Mouse (Mus musculus) hindbrain, embryonic 15.5 days (tissue): ENCODE measurements around the gene Rnase11. TPM values are rescaled to one million over a fixed set of nuclear protein-coding genes. Genes with fewer than 3 reads are reported as not detected.

ENCODE experiments used
- ATAC-seq: fragments of 200-750 bp; cut with Nextera tagmentation; 2 replicates; pipeline ENCODE4 v1.8.0; 2017; ENCODE audit warnings: low read depth, moderate number of reproducible peaks, moderate TSS enrichment; ENCODE audit not compliant: low FRiP score
- H3K27ac ChIP-seq: fragments of 300-500 bp; sonication (generic); replicated peaks from 2 replicates; pipeline ENCODE4 v1.5.1; 2015; ENCODE audit warnings: mild to moderate bottlenecking, inconsistent platforms
- H3K27me3 ChIP-seq: fragments of 300-500 bp; sonication (generic); 2 replicates; pipeline ENCODE4 v1.6.1; 2015; ENCODE audit warnings: control low read depth, inconsistent platforms
- H3K36me3 ChIP-seq: fragments of 300-500 bp; sonication (generic); 2 replicates; pipeline ENCODE4 v1.6.1; 2015; ENCODE audit warnings: control low read depth, inconsistent platforms
- H3K4me1 ChIP-seq: fragments of 300-500 bp; sonication (generic); replicated peaks from 2 replicates; pipeline ENCODE4 v1.6.1; 2015; ENCODE audit warnings: control low read depth, inconsistent platforms
- H3K4me2 ChIP-seq: fragments of 300-500 bp; sonication (generic); 2 replicates; pipeline ENCODE4 v1.6.1; 2015; ENCODE audit warnings: moderate library complexity, mild to moderate bottlenecking, inconsistent platforms
- H3K4me3 ChIP-seq: fragments of 300-500 bp; sonication (generic); 2 replicates; pipeline ENCODE4 v1.5.1; 2015; ENCODE audit warnings: mild to moderate bottlenecking, inconsistent platforms
- H3K9ac ChIP-seq: fragments of 300-500 bp; sonication (generic); 2 replicates; pipeline ENCODE4 v1.6.1; 2015; ENCODE audit warnings: inconsistent platforms
- H3K9me3 ChIP-seq: fragments of 300-500 bp; sonication (generic); 2 replicates; pipeline ENCODE4 v1.6.1; 2016; ENCODE audit warnings: control low read depth, inconsistent platforms
- WGBS: fragments of 180-500 bp; shearing (Covaris S2); methylation state at CpG from one replicate; pipeline ENCODE4 v1.1.7; 2015; 5-methylcytosine and 5-hydroxymethylcytosine counted together
- polyA plus RNA-seq: library from polyadenylated mRNA; unstranded; fragments of >200 nt; fragmentation: Nextera tagmentation; extraction: Ambion mirVana; gene quantifications from 2 replicates; pipeline ENCODE4 v1.2.1, GENCODE M21; 2015

Rnase11 gene
- polyA plus RNA-seq, 1 experiment from 2014 or later, result not detected

GRCm38 (mm10) chr14:51089674-51090076 is 39.7 kb upstream of the Rnase11 start:
- no peaks in the 10 kb centered on the region for H3K9me3 ChIP-seq
- H3K4me1 ChIP-seq, result peaks cover 11% of the 10 kb centered on the region; the same call in 1 of the 2 replicates
- peak overlapping the region; percentile 55 for H3K9ac ChIP-seq
- no peak for ATAC-seq
- H3K36me3 ChIP-seq, result no peaks in the 10 kb centered on the region
- under 1% methylated on average over 15 of the region's 15 CpGs for WGBS
- peak overlapping the region; percentile 73 for H3K4me2 ChIP-seq
- H3K4me3 ChIP-seq, result peak overlapping the region; percentile 61
- peak overlapping the region; percentile 76 for H3K27ac ChIP-seq
- no peaks in the 10 kb centered on the region for H3K27me3 ChIP-seq

GRCm38 (mm10) chr14:51088970-51089673 is 39.2 kb upstream of the Rnase11 start:
- peaks cover 11% of the 10 kb centered on the region for H3K4me1 ChIP-seq
- H3K36me3 ChIP-seq, result no peaks in the 10 kb centered on the region
- peak overlapping the region; percentile 73 for H3K4me2 ChIP-seq
- H3K9me3 ChIP-seq, result no peaks in the 10 kb centered on the region
- under 1% methylated on average over 34 of the region's 34 CpGs for WGBS
- H3K4me3 ChIP-seq, result peak overlapping the region; percentile 61
- peak overlapping the region; percentile 76 for H3K27ac ChIP-seq
- H3K9ac ChIP-seq, result peak overlapping the region; percentile 55
- H3K27me3 ChIP-seq, result peaks cover 5% of the 10 kb centered on the region
- peak; percentile 96 for ATAC-seq

GRCm38 (mm10) chr14:51088166-51088969 is 38.4 kb upstream of the Rnase11 start:
- 1% methylated on average over 23 of the region's 23 CpGs for WGBS
- H3K27ac ChIP-seq, result peak overlapping the region; percentile 76
- peak overlapping the region; percentile 50 for H3K9ac ChIP-seq
- no peaks in the 10 kb centered on the region for H3K36me3 ChIP-seq
- peaks cover 11% of the 10 kb centered on the region for H3K27me3 ChIP-seq
- peak; percentile 19 for ATAC-seq
- peak overlapping the region; percentile 73 for H3K4me2 ChIP-seq
- no peaks in the 10 kb centered on the region for H3K9me3 ChIP-seq
- H3K4me1 ChIP-seq, result peaks cover 19% of the 10 kb centered on the region
- H3K4me3 ChIP-seq, result peak overlapping the region; percentile 61

GRCm38 (mm10) chr14:51087762-51088161 is 37.8 kb upstream of the Rnase11 start:
- 0 out of 2 replicates have a peak overlapping the region, but pooled peaks have one; percentile 53 for H3K27ac ChIP-seq
- ATAC-seq, result no peak

GRCm38 (mm10) chr14:51085911-51086310 is 35.9 kb upstream of the Rnase11 start:
- Histone ChIP-seq H3K27me3 (peaks cover 14% of the 10 kb centered on the region), H3K36me3 (no peaks in the 10 kb centered on the region), H3K9me3 (no peaks in the 10 kb centered on the region), H3K27ac (no peak overlapping the region), H3K9ac (no peak overlapping the region), H3K4me3 (no peak overlapping the region), H3K4me2 (no peak overlapping the region), H3K4me1 (peaks cover 16% of the 10 kb centered on the region)
- WGBS, result 82% methylated on average over 4 of the region's 4 CpGs
- no peak for ATAC-seq

More at GRCm38 (mm10) chr14:51087762-51088161, 37.8 kb upstream of the Rnase11 start:
- peak overlapping the region; percentile 73 for H3K4me2 ChIP-seq
- H3K9me3 ChIP-seq, result no peaks in the 10 kb centered on the region
- H3K4me1 ChIP-seq, result peaks cover 24% of the 10 kb centered on the region
- peaks cover 14% of the 10 kb centered on the region for H3K27me3 ChIP-seq
- WGBS, result 10% methylated on average over 9 of the region's 9 CpGs
- H3K4me3 ChIP-seq, result peak overlapping the region; percentile 61
- peak overlapping the region; percentile 50; the same call in 1 of the 2 replicates for H3K9ac ChIP-seq
- H3K36me3 ChIP-seq, result no peaks in the 10 kb centered on the region

- Histone ChIP-seq H3K27ac (no peak overlapping the region), H3K4me3 (no peak overlapping the region), H3K9ac (no peak overlapping the region), H3K4me2 (no peak overlapping the region), H3K9me3 (no peaks in the 10 kb centered on the region), H3K27me3 (peaks cover 14% of the 10 kb centered on the region), H3K4me1 (peaks cover 16% of the 10 kb centered on the region), H3K36me3 (no peaks in the 10 kb centered on the region)
- no peak for ATAC-seq
- 82% methylated on average over 2 of the region's 2 CpGs for WGBS
Measured at GRCm38 (mm10) chr14:51085086-51085485, 35.1 kb upstream of the Rnase11 start.

GRCm38 (mm10) chr14:51083805-51084204 is 33.8 kb upstream of the Rnase11 start:
- Histone ChIP-seq H3K27me3 (peaks cover 14% of the 10 kb centered on the region), H3K36me3 (no peaks in the 10 kb centered on the region), H3K4me2 (peak overlapping the region; percentile 93), H3K9ac (0 out of 2 replicates have a peak overlapping the region, but pooled peaks have one; percentile 57), H3K4me3 (peak overlapping the region; percentile 57), H3K4me1 (peaks cover 16% of the 10 kb centered on the region), H3K9me3 (no peaks in the 10 kb centered on the region), H3K27ac (no peak overlapping the region)
- ATAC-seq, result no peak
- WGBS, result 11% methylated on average over 7 of the region's 7 CpGs

GRCm38 (mm10) chr14:51082599-51083581 is 32.9 kb upstream of the Rnase11 start:
- peak; percentile 73 for ATAC-seq
- Histone ChIP-seq H3K9ac (peak overlapping the region; percentile 57), H3K27ac (no peak overlapping the region; the same call in 1 of the 2 replicates), H3K4me3 (peak overlapping the region; percentile 57), H3K9me3 (no peaks in the 10 kb centered on the region), H3K27me3 (peaks cover 14% of the 10 kb centered on the region), H3K4me2 (peak overlapping the region; percentile 93), H3K36me3 (no peaks in the 10 kb centered on the region), H3K4me1 (peaks cover 13% of the 10 kb centered on the region)
- 3% methylated on average over 40 of the region's 40 CpGs for WGBS

- no peak overlapping the region for H3K27ac ChIP-seq
- no peaks in the 10 kb centered on the region for H3K9me3 ChIP-seq
- WGBS, result 93% methylated on average over 2 of the region's 2 CpGs
- H3K27me3 ChIP-seq, result peaks cover 14% of the 10 kb centered on the region
- H3K36me3 ChIP-seq, result no peaks in the 10 kb centered on the region
- no peak for ATAC-seq
- peaks cover 13% of the 10 kb centered on the region for H3K4me1 ChIP-seq
- H3K4me2 ChIP-seq, result no peak overlapping the region
- H3K4me3 ChIP-seq, result no peak overlapping the region
- no peak overlapping the region for H3K9ac ChIP-seq
Measured at GRCm38 (mm10) chr14:51081035-51081434, 31.1 kb upstream of the Rnase11 start.

- Histone ChIP-seq H3K27ac (no peak overlapping the region), H3K4me1 (peaks cover 13% of the 10 kb centered on the region), H3K4me2 (no peak overlapping the region), H3K27me3 (peaks cover 10% of the 10 kb centered on the region), H3K9me3 (no peaks in the 10 kb centered on the region), H3K4me3 (no peak overlapping the region), H3K9ac (no peak overlapping the region), H3K36me3 (no peaks in the 10 kb centered on the region)
- 86% methylated on average over 1 of the region's 1 CpGs for WGBS
- no peak for ATAC-seq
Measured at GRCm38 (mm10) chr14:51079180-51079579, 29.2 kb upstream of the Rnase11 start.

GRCm38 (mm10) chr14:51074335-51074734 is 24.4 kb upstream of the Rnase11 start, which contains the start of gene Olfr750:
Gene Olfr750, minus strand, starts transcription at chr14:51074435.
- 89% methylated on average over 3 of the region's 3 CpGs for WGBS
- Histone ChIP-seq H3K9ac (no peak within 1 kb of the TSS), H3K27me3 (no peaks in the 10 kb centered on the region), H3K4me2 (no peak within 1 kb of the TSS), H3K27ac (no peak within 1 kb of the TSS), H3K4me3 (no peak within 1 kb of the TSS), H3K9me3 (no peaks in the 10 kb centered on the region), H3K4me1 (no peaks in the 10 kb centered on the region), H3K36me3 (no peaks in the 10 kb centered on the region)
- ATAC-seq, result no peak
